9 mouse cellular contexts compared by ENCODE assay signal in the genomic region with DNA sequence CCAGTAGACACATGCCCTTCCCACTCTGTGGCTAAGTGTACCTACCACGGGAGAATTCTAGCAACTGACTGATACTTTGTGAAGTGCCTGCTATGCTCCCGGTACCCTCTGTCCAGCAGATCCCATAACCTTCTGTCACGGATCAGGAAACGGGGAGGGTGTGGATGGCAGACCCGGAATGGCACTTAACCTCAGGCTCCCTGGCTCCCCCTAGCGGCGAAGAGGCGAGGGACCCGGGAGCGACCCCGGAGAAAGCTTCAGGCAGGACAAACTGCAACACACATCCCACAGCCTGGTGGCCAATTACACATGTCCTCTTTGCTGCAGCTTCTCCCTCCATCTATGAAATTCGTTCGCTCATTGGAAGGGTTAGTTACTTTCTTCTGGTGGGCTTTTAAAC. TPM values are rescaled to one million over a fixed set of nuclear protein-coding genes. Genes with fewer than 3 reads are reported as not detected.
A peak's percentile ranks its signal among the peaks of the same experiment; 100 is the strongest.
DNase-seq lines count a peak whose midpoint lies in the region; ATAC-seq and TF ChIP-seq lines count a peak whose summit lies in the region.
"Had no signal": no experiment of that assay in that cellular context is flagged by ENCODE, and none has a peak within 500 bp of the region (broad histone marks: within the 10 kb centered on the region; RNA-seq: fewer than 3 reads in every experiment).

No protein-coding gene starts in this region.

- intact Hi-C loops in left cerebral cortex, postnatal 4 days (cut with DNase I) = no loop called here

- WGBS in hindbrain, embryonic 11.5 days = 4% methylated on average over 13 of the region's 13 CpGs
- WGBS in hindbrain, embryonic 16.5 days = 7% methylated on average over 13 of the region's 13 CpGs
- WGBS in intestine, embryonic 14.5 days = 5% methylated on average over 13 of the region's 13 CpGs

- no peaks in the 10 kb centered on the region for H3K36me3 ChIP-seq in hindbrain, embryonic 11.5 days (ENCODE audit: control insufficient read depth, insufficient read depth, low read length)
- no peaks in the 10 kb centered on the region for H3K36me3 ChIP-seq in hindbrain, embryonic 16.5 days (ENCODE audit: control insufficient read depth, insufficient read depth, low read length)
- no peaks in the 10 kb centered on the region for H3K36me3 ChIP-seq in intestine, embryonic 14.5 days (ENCODE audit: control insufficient read depth, insufficient read depth, low read length)
- H3K36me3 ChIP-seq: neural tube, embryonic 13.5 days had no signal

- no peaks in the 10 kb centered on the region for H3K9me3 ChIP-seq in hindbrain, embryonic 11.5 days (ENCODE audit: control insufficient read depth, low read length)
- H3K9me3 ChIP-seq in hindbrain, embryonic 16.5 days (ENCODE audit: control insufficient read depth, low read length) = no peaks in the 10 kb centered on the region
- no peaks in the 10 kb centered on the region for H3K9me3 ChIP-seq in intestine, embryonic 14.5 days (ENCODE audit: control insufficient read depth, low read length)
- H3K9me3 ChIP-seq: neural tube, embryonic 13.5 days had no signal

- DNase-seq in hindbrain, embryonic 11.5 days (ENCODE audit: low spot score) = peak; percentile 82
- DNase-seq in gastrocnemius, adult 18-20 months (ENCODE audit: low spot score) = peak; percentile 83
- DNase-seq in intestine, embryonic 14.5 days (ENCODE audit: low spot score) = peak; percentile 93
- DNase-seq in left cerebral cortex, postnatal 4 days = peak; percentile 80
- DNase-seq in testis, postnatal 14 days (ENCODE audit: low spot score) = peak; percentile 79

- peak; percentile 91 for TF ChIP-seq CTCF in bone marrow macrophage, adult 2 months (IDR thresholded peaks at IDR 0.05; ENCODE audit: low read depth, low read length)

- 0 out of 2 replicates have a peak, but pooled peaks cover 2% of the 10 kb centered on the region for H3K4me1 ChIP-seq in hindbrain, embryonic 11.5 days (replicated peaks; ENCODE audit: control insufficient read depth, insufficient read depth, low read length)
- H3K4me1 ChIP-seq in hindbrain, embryonic 16.5 days (ENCODE audit: control insufficient read depth, insufficient read depth, low read depth, low read length) = peaks cover 11% of the 10 kb centered on the region
- 0 out of 2 replicates have a peak, but pooled peaks cover 3% of the 10 kb centered on the region for H3K4me1 ChIP-seq in bone marrow macrophage, adult 2 months (ENCODE audit: control insufficient read depth, insufficient read depth, low read length)
- peaks cover 5% of the 10 kb centered on the region; the same call in 1 of the 2 replicates for H3K4me1 ChIP-seq in intestine, embryonic 14.5 days (replicated peaks; ENCODE audit: control insufficient read depth, insufficient read depth, low read length)

- no peak overlapping the region for H3K4me3 ChIP-seq in hindbrain, embryonic 11.5 days (ENCODE audit: low read depth, low read length)
- no peak overlapping the region for H3K4me3 ChIP-seq in hindbrain, embryonic 16.5 days (ENCODE audit: low read length)
- no peak overlapping the region for H3K4me3 ChIP-seq in bone marrow macrophage, adult 2 months (ENCODE audit: insufficient read depth, low read length)
- no peak overlapping the region for H3K4me3 ChIP-seq in intestine, embryonic 14.5 days (ENCODE audit: low read depth, low read length)
- H3K4me3 ChIP-seq: neural tube, embryonic 13.5 days had no signal

- TF ChIP-seq POLR2A in bone marrow macrophage, adult 2 months (IDR thresholded peaks at IDR 0.05; ENCODE audit: borderline replicate concordance, low read depth, low read length) = no peak

- ATAC-seq in hindbrain, embryonic 11.5 days (ENCODE audit: low FRiP score) = no peak
- ATAC-seq in hindbrain, embryonic 16.5 days = no peak
- no peak for ATAC-seq in intestine, embryonic 14.5 days (replicated peaks; ENCODE audit: low FRiP score, low TSS enrichment, low read depth)
- peak; percentile 75 for ATAC-seq in monocyte, adult 5-6 weeks (replicated peaks; ENCODE audit: insufficient number of reproducible peaks, low FRiP score, low TSS enrichment, poor library complexity, severe bottlenecking)

- H3K4me2 ChIP-seq in hindbrain, embryonic 11.5 days (replicated peaks; ENCODE audit: low read depth, low read length) = no peak overlapping the region
- H3K4me2 ChIP-seq in hindbrain, embryonic 16.5 days (ENCODE audit: low read length) = no peak overlapping the region
- no peak overlapping the region for H3K4me2 ChIP-seq in intestine, embryonic 14.5 days (ENCODE audit: low read length)
- H3K4me2 ChIP-seq: neural tube, embryonic 13.5 days had no signal

- H3K9ac ChIP-seq in hindbrain, embryonic 11.5 days (ENCODE audit: low read depth, low read length) = no peak overlapping the region
- H3K9ac ChIP-seq in hindbrain, embryonic 16.5 days (ENCODE audit: low read depth, low read length) = no peak overlapping the region
- no peak overlapping the region for H3K9ac ChIP-seq in intestine, embryonic 14.5 days (ENCODE audit: low read length)
- H3K9ac ChIP-seq: neural tube, embryonic 13.5 days had no signal

- peaks cover 25% of the 10 kb centered on the region for H3K27me3 ChIP-seq in hindbrain, embryonic 11.5 days (ENCODE audit: control insufficient read depth, insufficient read depth, low read length)
- H3K27me3 ChIP-seq in hindbrain, embryonic 16.5 days (replicated peaks; ENCODE audit: control insufficient read depth, insufficient read depth, low read length) = peaks cover 22% of the 10 kb centered on the region
- peaks cover 21% of the 10 kb centered on the region for H3K27me3 ChIP-seq in intestine, embryonic 14.5 days (replicated peaks; ENCODE audit: control insufficient read depth, insufficient read depth, low read length)

- no peak overlapping the region for H3K27ac ChIP-seq in hindbrain, embryonic 11.5 days (ENCODE audit: low read depth, low read length)
- no peak overlapping the region for H3K27ac ChIP-seq in hindbrain, embryonic 16.5 days (ENCODE audit: low read depth, low read length)
- H3K27ac ChIP-seq in bone marrow macrophage, adult 2 months (ENCODE audit: insufficient read depth, low read depth, low read length) = no peak overlapping the region
- no peak overlapping the region for H3K27ac ChIP-seq in intestine, embryonic 14.5 days (ENCODE audit: low read depth)
- H3K27ac ChIP-seq: neural tube, embryonic 13.5 days had no signal

RNA-seq across cellular contexts. Expression of a gene that starts 3.4 kb away (rescaled TPM):
- polyA plus RNA-seq in hindbrain, embryonic 11.5 days (2014; fragmentation: Nextera tagmentation; extraction: Ambion mirVana) = 2.9 and 4.1 TPM in 2 replicates
- polyA plus RNA-seq in hindbrain, embryonic 16.5 days (2015; fragmentation: Nextera tagmentation; extraction: Ambion mirVana) = 1.5 and 1.6 TPM in 2 replicates
- polyA plus RNA-seq in bone marrow macrophage, adult 2 months (2012; ENCODE audit: insufficient read depth, insufficient read length, missing spikeins) = not detected in 2 replicates
- total RNA-seq in gastrocnemius, adult 18-20 months (2021) = not detected
- polyA plus RNA-seq in intestine, embryonic 14.5 days (2014; fragmentation: Nextera tagmentation; extraction: Ambion mirVana) = 3.7 and 4.0 TPM in 2 replicates
- total RNA-seq in left cerebral cortex, postnatal 4 days (2021) = under 1 TPM; 0.58 to 0.92 TPM
- total RNA-seq in monocyte, adult 5-6 weeks (2017) = not detected in 3 replicates

RNA-seq across cellular contexts. Expression of a gene that starts 17.8 kb away (rescaled TPM):
- 3.7 and 5.1 TPM in 2 replicates for polyA plus RNA-seq in hindbrain, embryonic 11.5 days (2014; fragmentation: Nextera tagmentation; extraction: Ambion mirVana)
- 1.4 and 2.0 TPM in 2 replicates for polyA plus RNA-seq in hindbrain, embryonic 16.5 days (2015; fragmentation: Nextera tagmentation; extraction: Ambion mirVana)
- polyA plus RNA-seq in bone marrow macrophage, adult 2 months (2012; ENCODE audit: insufficient read depth, insufficient read length, missing spikeins) = not detected in 2 replicates
- total RNA-seq in gastrocnemius, adult 18-20 months (2021) = 1 to 10 TPM; 5.3 to 6.9 TPM
- 12.0 and 13.3 TPM in 2 replicates for polyA plus RNA-seq in intestine, embryonic 14.5 days (2014; fragmentation: Nextera tagmentation; extraction: Ambion mirVana)
- total RNA-seq in left cerebral cortex, postnatal 4 days (2021) = 1 to 10 TPM; 5.8 to 6.3 TPM
- total RNA-seq in monocyte, adult 5-6 weeks (2017) = not detected in 3 replicates

RNA-seq across cellular contexts. Expression of a gene that starts 40.2 kb away (rescaled TPM):
- polyA plus RNA-seq in hindbrain, embryonic 11.5 days (2014; fragmentation: Nextera tagmentation; extraction: Ambion mirVana) = 445 and 475 TPM in 2 replicates
- 287 and 323 TPM in 2 replicates for polyA plus RNA-seq in hindbrain, embryonic 16.5 days (2015; fragmentation: Nextera tagmentation; extraction: Ambion mirVana)
- polyA plus RNA-seq in bone marrow macrophage, adult 2 months (2012; ENCODE audit: insufficient read depth, insufficient read length, missing spikeins) = 568 and 618 TPM in 2 replicates
- total RNA-seq in gastrocnemius, adult 18-20 months (2021) = 100 to 1,000 TPM; 418 to 419 TPM
- 909 and 955 TPM in 2 replicates for polyA plus RNA-seq in intestine, embryonic 14.5 days (2014; fragmentation: Nextera tagmentation; extraction: Ambion mirVana)
- 100 to 1,000 TPM; 646 to 664 TPM for total RNA-seq in left cerebral cortex, postnatal 4 days (2021)
- 363 to 372 TPM (median 364 TPM) in 3 replicates for total RNA-seq in monocyte, adult 5-6 weeks (2017)

RNA-seq across cellular contexts. Expression of a gene that starts 55.1 kb away (rescaled TPM):
- 18.7 and 22.5 TPM in 2 replicates for polyA plus RNA-seq in hindbrain, embryonic 11.5 days (2014; fragmentation: Nextera tagmentation; extraction: Ambion mirVana)
- 25.0 and 25.7 TPM in 2 replicates for polyA plus RNA-seq in hindbrain, embryonic 16.5 days (2015; fragmentation: Nextera tagmentation; extraction: Ambion mirVana)
- 24.2 and 32.1 TPM in 2 replicates for polyA plus RNA-seq in bone marrow macrophage, adult 2 months (2012; ENCODE audit: insufficient read depth, insufficient read length, missing spikeins)
- 10 to 100 TPM; 10.3 to 11.2 TPM for total RNA-seq in gastrocnemius, adult 18-20 months (2021)
- 27.3 and 33.7 TPM in 2 replicates for polyA plus RNA-seq in intestine, embryonic 14.5 days (2014; fragmentation: Nextera tagmentation; extraction: Ambion mirVana)
- total RNA-seq in left cerebral cortex, postnatal 4 days (2021) = 10 to 100 TPM; 28.9 to 29.0 TPM
- total RNA-seq in monocyte, adult 5-6 weeks (2017) = 8.8 to 18.2 TPM (median 13.0 TPM) in 3 replicates
